Mouse (Mus musculus) neural tube, embryonic 10.5 days (tissue): ENCODE results near the gene Prkd1.
"Not testable (repeated sequence)": the region's sequence is repeated elsewhere in the genome, so short reads cannot be mapped to it uniquely, and the experiment has no call there.

ENCODE experiments used
- DNase-seq: peaks from one replicate; pipeline ENCODE4 v3.0.0-alpha.2; 2017; ENCODE audit warnings: low spot score; ENCODE audit errors: extremely low spot score

Prkd1 gene

GRCm38 (mm10) chr12:50648671-50649541 is at the start of gene Prkd1:
Prkd1 (minus strand) TSS chr12:50649098.
- peak; percentile 77 for DNase-seq

DNA sequence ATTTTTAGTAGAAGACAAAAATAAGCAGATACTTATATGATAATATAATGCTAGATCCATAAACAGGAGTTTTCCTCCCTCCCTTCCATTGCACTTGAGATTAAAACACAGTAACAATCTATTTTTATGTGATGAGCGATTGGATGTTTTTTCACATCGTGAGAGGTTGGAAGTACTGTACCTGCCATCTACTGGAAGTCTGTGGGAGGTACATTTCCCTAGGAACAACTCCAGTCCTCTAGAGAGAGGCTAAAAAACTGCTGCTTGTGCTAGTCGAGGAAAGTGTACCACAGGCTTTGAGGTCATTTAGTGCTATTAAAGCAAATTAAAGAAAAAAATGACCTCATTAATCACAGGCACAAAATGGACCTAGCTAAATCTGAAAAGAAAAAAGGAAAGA is 48.6 kb upstream of the Prkd1 start:
- no peak for DNase-seq

DNA sequence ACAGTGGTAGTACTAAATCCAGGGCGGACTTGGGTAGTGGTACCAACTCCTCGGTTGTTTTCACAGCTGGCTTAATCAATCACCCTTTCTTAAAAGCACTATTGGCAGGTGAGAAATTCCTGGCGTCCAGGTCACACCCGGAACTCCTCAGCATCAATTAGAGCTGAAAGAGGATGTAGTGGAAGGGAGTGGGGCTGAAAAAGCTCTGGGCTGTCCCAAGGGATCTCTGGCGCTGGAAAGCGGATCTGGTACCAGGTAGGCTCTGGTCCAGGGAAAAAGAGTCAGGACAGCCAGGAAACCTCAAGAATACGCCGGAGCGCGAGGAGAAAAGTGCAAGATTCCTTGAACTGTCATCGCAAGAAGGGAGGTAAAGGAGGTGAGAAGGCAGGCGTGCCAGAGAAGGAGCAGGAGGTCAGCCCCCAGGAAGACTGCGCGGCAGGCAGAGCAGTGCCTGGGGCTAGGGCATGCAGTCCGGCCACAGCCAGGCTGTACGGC is 675 bp downstream of the Prkd1 start:
- DNase-seq = no peak

- no peak for DNase-seq
These were observed 2.0 kb downstream of the Prkd1 start for GRCm38 (mm10) chr12:50646857-50647256.

DNA sequence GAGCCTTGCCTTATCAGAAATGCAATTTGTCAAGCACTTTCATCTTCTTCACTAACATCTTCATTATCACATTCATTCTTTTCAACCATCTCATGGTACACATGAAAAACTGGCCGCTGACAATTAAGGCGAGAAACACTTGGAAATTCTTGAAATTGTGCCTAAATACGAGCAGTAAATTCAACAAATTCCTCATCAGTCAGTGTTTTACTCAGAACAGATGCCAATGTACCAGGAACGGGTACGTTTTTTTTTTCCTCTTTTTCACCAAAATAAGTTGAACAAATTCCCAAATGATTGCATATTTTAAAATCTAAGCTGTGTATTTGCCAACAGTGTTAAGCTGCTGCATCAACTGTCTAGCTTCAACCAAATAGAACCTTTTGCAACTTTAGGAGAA is 6.2 kb downstream of the Prkd1 start:
- DNase-seq = no peak

DNA sequence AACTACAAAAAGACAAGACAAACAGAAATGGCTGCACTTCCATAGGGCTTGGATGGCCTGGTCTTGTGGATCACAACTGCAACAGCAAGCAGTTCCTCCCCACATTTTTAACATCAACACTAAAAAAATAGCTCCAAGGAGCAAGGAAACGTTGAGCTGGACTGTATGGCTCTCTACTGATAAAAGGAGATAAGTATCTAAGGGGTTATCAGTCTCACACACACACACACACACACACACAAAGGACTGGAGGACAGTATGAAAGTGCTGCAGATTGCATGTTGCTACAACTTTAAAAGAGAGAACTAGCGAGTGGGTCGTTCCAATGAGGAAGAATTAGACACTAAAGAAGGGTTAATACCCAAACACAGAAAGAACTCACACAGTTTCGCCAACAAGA is 8.7 kb downstream of the Prkd1 start:
- DNase-seq = no peak

- no peak for DNase-seq
These were observed 14.5 kb downstream of the Prkd1 start for GRCm38 (mm10) chr12:50634436-50634835.

DNA sequence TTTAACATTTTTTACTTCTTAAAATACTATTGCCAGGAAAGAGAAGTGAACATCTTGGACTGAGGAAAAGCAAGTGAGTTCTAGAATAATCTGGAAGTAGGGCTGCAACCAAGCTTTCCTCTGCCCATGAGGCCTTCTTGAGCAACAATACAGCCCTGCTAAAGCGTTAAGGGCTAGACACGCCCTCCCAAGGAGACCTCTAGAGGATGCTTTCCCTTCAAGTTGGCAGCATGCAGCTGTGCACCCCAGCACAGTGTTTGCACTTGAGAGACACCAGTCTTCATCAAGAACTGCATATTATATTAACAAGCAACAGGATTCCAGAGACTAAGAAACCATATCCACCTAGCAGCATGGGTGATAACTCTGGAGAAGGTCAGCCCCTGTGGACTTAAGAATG is 22.8 kb downstream of the Prkd1 start:
- DNase-seq = not testable (repeated sequence)

DNA sequence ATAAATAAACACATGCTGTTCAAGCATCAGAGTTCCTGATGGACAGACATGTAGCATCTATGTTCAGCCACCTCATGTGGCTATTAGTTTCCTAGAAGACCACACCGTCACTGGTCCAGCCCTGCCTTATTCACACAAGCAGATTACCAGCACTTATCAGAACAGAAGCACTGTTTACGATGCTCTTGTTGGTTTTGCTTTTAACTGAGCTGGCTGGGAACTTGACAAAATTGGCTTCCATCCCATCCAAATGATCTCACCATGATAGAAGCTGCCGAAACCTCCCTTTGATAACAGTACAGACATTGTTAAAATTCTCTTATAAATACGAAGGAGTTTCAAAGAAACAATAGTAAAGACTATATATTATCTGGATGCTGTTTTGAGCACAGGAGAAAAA is 24.7 kb downstream of the Prkd1 start:
- no peak for DNase-seq

- DNase-seq = no peak
These were observed 33.0 kb downstream of the Prkd1 start for GRCm38 (mm10) chr12:50615852-50616251.

DNA sequence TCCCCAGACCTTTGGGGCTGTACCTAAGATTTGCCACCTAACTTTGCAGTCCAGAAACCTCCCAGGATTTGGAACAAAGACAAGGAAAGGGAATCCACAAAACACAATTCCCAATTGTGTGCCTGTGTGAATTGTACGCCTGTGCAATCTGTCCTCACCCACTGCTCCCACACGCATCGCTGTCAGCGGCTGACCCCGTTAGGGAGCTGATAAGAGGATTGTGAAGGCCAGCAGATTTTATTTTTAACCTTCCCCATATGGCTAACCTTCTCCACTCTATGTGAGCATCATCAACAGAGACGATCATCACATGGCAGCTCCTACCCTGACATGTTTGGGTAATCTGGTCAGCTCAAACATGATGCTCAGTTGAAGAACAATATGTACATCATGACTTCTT is 34.6 kb downstream of the Prkd1 start:
- no peak for DNase-seq

- no peak for DNase-seq
These were observed 42.0 kb downstream of the Prkd1 start for GRCm38 (mm10) chr12:50606703-50607500.

GRCm38 (mm10) chr12:50599370-50599769 is 49.5 kb downstream of the Prkd1 start:
- DNase-seq = no peak

GRCm38 (mm10) chr12:50598053-50598988 is 50.6 kb downstream of the Prkd1 start:
- DNase-seq = no peak

DNA sequence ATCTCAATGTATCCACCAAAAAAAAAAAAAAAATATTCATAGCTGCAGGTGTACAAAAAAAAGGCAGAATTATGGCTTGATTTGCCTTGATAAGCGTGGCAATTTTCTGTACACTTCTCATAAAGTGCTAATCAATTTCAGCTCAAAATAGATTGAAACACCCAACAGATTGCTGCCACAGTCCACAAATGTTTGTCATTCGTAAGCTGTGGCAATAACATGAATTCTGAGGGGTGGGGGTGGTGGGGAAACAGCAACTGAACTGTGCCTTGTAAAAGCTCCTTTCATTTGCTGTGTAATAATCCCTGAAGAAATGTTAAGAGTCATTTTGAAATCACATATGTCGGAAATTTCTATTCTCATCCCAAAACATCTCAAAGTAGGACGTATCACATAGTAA is 51.4 kb downstream of the Prkd1 start:
- no peak for DNase-seq

DNA sequence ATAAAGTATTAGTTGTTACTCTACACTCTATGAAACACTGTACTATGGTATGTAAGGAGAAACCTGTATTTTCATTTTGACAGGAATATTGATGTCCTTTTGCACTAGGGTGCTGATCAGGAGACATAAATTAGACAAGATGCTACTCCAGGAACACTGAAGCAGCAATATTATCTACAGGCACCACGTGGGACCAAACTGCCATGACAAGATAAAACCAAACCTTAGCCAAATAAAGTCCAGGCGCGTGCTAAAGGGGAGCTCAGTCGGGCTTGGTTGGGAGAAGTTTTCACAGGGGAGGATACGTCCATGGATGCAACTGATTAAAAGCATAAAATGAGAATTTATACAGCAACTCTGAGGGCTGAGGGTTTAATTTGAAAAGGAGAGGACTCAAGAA is 53.1 kb downstream of the Prkd1 start:
- no peak for DNase-seq

DNA sequence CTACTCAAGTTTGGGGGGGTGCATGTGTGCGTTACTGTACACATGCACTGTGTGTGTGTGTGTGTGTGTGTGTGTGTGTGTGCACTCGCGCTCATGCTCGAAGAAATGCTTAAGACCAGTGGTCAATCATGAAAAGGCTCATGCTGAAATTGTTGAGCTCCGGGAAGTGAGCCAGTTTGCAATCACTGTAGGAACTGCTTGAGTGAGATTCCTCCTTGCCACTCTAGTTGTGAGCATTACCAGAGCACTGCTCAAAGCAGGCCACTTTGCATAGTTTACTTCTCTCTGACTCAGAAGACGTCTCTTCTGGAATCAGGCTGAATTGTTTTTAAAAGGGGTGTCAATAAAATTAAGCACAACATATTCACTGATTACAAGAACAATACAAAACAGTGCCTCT is 54.4 kb downstream of the Prkd1 start:
- no peak for DNase-seq

DNA sequence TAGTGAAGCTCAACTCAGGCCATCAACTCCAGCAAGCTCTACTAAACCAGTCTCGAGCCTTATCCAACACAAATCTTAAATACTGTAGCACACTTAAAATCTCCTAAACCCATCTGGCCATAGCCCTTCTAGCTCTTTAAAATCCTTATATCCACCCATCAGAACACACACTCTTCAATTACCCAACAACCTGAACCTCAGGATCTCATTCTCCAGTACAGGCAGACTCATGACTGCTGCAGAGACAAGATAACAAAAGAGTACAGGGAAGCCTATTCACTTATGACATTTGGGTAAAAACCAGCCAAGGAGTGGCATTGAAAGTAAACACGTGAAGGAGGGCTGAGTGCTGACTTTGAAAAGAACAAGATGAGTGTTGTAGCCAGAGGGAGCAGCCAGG is 55.4 kb downstream of the Prkd1 start:
- no peak for DNase-seq

- no peak for DNase-seq
These were observed 60.6 kb downstream of the Prkd1 start for GRCm38 (mm10) chr12:50588137-50588761.

- DNase-seq = no peak
These were observed 83.7 kb downstream of the Prkd1 start for GRCm38 (mm10) chr12:50565198-50565597.

GRCm38 (mm10) chr12:50560536-50560935 is 88.4 kb downstream of the Prkd1 start:
- no peak for DNase-seq
